Mouse (Mus musculus) NIH3T3 (cell line): ENCODE results near the gene Cacna1g.

Experiments
- DNase-seq: peaks from one replicate; pipeline ENCODE4 v3.0.0-alpha.2; 2012; ENCODE audit warnings: low read depth

Gene Cacna1g

DNA sequence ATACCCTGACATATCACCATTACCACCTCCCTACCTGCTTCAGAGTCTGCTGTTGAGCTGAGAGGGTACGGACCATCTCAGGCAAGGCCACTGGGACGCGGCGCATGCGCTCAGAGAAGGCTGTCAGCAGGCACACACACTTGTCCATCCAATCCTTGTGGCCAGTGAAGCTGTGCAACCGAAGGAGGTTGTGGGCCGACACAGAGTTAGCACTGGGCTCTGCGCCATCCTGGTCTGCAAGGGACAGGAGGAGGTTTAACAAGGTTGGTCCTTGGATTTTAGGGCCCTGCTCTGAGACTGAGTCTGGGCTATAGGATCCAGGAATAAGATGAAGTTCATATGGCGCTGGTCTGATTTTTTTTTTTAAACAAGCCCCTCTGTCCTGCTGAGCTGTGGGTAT, 6.4 kb upstream of the Cacna1g start:
- no peak for DNase-seq

GRCm38 (mm10) chr11:94477651-94478050, 3.7 kb upstream of the Cacna1g start:
- DNase-seq = peak; percentile 18

DNA sequence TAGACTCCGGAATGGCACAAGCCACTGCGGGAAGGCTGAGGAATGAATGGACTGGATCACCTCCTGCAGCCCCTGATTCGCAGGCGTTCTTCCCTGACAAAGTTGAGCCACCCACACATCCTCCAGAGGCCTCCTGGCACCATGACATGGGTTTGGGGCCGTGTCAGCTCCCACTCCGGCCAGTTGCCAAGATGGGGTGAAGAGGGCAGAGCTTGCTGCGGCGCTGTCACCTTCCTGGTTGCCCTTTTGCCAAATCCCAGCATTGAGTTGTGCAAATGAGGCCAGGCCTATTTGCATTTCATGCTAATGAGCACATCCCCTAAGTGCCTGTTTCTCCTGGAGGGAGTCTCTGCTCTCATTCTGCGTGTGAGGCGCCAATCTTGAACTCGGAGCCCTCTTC, 1.7 kb upstream of the Cacna1g start:
- no peak for DNase-seq

DNA sequence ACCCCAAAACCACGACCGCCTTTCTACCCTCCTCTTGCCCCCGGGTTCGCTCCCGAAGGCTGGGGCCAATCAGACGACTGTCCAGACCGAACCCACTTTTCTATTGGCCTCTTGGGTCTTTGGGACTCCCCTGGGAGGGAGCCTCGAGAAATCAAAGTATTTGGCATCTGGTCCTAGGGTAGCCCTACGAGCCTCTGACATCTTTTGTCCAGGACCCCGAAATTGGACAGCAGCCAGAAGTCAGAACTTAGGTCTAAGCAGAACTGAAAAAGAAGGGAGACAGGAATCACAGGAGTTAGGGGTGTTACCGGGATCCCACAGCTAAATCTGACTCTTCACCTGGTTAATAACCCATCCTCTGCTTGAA, 529 bp upstream of the Cacna1g start:
- DNase-seq = no peak

DNA sequence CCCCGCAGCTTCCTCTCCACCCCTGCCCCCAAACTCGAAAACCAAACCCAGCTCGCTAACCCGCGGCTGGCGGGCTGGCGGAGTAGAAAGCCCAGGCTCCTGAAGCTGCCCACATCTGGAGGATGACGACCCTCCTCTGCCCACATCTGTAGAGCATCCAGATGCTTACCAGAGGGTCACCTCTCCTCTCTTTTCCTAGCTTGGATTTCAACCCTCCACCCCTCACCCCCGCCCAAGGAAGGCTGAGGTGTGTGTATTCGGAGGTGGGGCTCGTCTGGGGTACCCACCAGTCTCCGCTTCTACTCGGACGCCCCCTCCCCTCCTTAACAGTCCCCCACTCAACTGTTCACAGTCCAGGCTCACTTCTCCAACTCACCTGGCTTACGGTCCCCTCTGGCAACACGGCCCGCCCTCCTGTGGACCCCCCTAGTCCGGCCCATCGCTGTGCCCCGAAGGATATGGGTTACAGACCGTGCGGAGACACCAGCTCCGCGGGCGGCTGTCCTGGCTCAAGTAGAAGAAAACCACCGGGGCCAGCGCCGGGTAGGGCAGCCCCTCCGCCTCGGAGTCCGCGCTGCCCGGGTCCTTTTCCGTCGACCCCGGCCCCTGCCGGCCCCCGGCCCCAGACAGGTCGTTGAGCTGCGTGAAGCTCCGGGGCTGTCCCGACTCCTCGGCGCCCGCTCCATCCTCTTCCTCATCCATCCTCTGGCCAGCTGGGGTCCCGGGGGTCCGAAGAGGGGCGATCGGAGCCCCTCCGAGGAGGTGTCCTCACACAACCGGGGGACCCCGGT, 887 bp downstream of the Cacna1g start:
- DNase-seq = peak; percentile 31

- peak; percentile 54 for DNase-seq
Observed at GRCm38 (mm10) chr11:94472585-94472915, 1.4 kb downstream of the Cacna1g start.

DNA sequence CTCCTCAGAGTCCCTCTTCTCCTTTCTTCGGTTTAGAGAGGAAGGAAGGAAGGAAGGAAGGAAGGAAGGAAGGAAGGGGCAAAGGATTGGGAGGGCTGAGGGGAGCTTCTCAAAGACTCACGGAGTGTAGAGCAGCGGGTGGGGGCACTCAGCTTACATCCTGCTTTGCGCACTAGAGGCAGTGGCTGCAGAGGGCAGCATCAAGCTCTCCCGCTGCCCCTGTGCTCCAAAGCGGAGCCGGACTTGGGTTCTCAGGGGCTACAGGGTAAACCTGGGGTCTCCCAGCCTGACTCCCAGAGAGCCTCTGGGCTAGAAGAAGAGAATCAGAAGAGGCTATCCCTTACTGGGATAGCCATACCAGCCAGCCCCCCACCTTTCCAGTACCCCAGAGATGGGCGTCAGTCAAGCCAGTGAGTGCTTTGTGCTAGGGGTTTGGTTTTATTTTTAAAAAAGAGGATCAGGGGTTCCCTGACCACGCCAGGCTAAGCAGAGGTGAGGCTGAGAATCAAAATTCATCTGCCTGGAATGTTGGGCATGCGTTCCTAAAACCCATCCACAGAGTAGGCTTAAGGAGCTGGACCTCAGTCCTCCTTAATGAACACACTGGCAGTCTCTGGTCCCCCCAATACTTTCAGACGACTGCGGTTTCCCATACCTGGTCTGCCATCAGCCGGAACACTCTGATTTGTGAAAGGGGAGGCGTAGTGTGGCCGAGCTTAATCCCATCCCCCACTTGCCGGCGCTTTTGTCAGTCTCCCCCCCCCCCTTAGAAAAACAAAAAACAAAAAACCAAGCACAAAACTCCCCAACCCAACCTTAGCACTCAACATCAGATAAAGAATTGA, 2.0 kb downstream of the Cacna1g start:
- no peak for DNase-seq

GRCm38 (mm10) chr11:94470391-94470790, 3.6 kb downstream of the Cacna1g start:
- peak; percentile 90 for DNase-seq

GRCm38 (mm10) chr11:94469136-94470064, 4.6 kb downstream of the Cacna1g start:
- DNase-seq = peak; percentile 68

- DNase-seq = no peak
Observed at GRCm38 (mm10) chr11:94468582-94469064, 5.4 kb downstream of the Cacna1g start.

DNA sequence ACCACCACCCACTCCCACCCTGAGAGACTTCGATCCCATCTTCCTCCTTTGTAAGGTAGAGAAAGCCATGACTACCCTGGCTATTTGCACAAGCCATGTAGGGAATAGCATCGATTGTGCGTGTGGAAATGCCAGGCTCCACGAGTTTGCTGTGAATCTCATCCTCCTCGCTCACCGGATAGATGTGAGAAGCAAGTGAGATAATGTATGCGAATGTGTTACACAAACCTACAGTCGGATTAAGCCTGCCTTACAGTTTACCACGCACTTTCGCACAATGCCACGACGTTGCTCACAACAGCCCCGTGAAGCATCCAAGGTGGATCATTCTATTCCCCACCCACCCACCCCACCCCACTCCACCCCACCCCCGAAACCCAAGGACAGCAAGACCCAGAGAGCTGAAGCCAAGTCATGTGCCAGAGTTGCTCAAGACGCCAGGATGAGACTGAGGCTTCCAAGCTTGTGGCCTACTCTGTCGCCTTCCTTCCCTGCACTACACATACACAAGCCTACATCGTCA, 7.6 kb downstream of the Cacna1g start:
- DNase-seq = peak; percentile 19

GRCm38 (mm10) chr11:94464170-94464569, 9.8 kb downstream of the Cacna1g start:
- no peak for DNase-seq

DNA sequence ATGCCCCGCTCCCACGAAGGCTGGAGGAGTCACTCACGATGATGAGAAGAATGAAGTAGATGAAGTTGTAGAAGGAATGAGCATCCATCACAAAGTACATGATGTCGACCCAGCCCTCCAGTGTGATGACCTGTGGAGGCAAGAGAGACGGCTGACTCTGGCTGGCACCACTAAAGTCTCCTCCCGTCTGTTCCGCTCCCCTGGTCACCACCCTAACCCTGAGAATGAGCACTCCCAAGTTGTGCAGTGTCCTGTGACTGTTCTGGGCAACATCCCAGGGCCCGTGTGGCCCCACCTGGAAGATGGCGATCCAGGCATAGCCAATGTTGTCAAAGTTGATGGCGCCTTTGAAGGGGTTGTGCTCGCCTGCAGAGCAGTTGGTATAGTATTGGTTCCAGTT, 12.1 kb downstream of the Cacna1g start:
- DNase-seq = no peak

DNA sequence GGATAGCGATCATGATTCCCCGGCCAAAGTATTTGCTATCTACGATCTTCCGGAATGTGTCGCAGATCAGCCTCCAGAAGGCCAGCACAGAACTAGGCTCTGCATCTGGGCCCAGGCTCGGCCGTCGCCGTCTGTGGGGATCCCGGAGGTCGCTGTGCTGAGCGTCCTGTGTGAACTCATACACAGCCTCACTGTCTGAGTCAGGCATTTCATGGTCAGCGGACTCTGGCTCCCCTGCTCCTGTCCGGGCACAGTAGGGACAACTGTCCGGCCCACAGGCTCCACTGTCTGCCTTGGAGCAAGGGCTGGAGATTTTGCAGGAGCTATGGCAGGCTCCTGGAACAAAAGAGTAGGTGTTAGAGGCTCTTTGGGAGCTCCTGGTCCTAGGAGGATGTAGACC, 17.0 kb downstream of the Cacna1g start:
- DNase-seq = no peak

DNA sequence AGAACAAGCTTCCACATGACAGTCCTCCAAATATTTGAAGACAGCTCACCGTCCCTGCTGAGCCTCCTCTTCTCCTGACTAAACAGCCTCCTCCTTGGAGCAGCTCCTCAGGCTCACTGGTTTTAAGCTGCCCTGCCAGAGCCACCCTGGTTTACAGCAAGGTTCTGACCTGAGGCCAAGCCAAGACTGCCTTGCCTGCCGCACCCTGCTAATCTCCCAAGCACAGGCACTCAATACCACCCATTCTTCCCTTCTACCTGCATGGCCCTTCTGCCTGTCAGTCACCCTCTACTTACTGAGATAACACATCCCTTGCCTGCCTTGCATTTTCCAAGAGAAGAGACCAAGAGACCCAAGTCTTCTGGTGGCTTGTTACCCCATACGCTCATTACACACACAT, 17.7 kb downstream of the Cacna1g start:
- no peak for DNase-seq

- DNase-seq = no peak
Observed at GRCm38 (mm10) chr11:94455161-94455820, 18.7 kb downstream of the Cacna1g start.

DNA sequence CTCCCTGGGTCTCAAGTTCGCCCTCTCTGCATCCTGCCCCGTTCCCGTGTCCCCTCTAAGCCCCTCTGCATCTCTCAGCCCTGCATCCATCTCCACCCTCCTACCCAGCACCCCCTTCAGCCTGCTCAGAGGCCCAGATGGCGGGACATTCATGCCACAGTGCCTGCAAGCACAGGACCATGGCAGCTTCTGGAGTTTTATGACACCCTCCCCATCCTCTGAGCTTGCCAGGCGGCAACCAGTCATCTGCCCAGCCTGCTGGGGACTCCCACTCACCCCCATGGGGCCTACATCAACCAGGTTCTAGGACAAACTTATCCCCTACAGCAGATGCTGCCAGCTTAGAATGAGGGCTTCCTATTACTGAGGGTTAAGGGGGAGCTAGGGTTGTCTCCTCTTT, 19.2 kb downstream of the Cacna1g start:
- no peak for DNase-seq

DNA sequence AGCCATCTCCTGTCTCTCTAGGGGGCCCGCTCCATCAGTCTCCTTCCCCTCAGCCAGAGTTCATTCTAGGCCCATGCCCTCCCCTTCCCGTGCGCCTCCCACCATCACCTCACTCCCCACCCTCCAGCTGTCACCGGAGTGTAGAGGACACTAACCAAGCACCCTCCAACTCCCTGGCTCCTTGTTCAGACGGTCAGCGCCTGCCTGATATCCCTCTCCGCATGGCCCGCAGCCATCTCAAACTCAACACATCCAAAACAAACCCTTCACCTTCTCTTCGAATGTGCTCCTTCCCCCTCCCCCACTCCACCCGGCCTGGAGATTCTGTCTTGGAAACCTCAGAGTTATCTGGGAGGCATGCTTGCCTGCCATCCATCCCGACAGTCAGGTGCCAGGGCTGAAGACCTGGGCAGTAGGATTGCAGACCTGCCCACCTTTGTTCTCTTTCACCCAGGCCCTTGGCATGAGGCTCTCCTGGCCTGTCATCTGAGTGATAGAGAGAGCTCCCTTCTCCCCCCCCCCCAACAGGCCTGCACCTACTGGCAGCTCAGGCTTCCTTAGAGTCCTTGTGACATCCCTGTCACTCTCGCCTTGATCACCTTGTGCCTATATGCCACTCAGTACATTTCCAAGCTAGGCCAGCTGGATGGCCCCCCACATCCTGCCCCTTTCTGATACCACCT, 22.8 kb downstream of the Cacna1g start:
- DNase-seq = no peak

- DNase-seq = no peak
Observed at GRCm38 (mm10) chr11:94449886-94450285, 24.1 kb downstream of the Cacna1g start.

- no peak for DNase-seq
Observed at GRCm38 (mm10) chr11:94449239-94449638, 24.8 kb downstream of the Cacna1g start.

- no peak for DNase-seq
Observed at GRCm38 (mm10) chr11:94447017-94447416, 27.0 kb downstream of the Cacna1g start.
